Mouse (Mus musculus): ENCODE measurements around the gene Hspa5. TPM values are rescaled to one million over a fixed set of nuclear protein-coding genes. Genes with fewer than 3 reads are reported as not detected.
"Not testable (repeated sequence)": the region's sequence is repeated elsewhere in the genome, so short reads cannot be mapped to it uniquely, and the experiment has no call there.

The Hspa5 gene
- total RNA-seq, 2 experiments from 2014 or later, result 174 to 245 TPM

DNA sequence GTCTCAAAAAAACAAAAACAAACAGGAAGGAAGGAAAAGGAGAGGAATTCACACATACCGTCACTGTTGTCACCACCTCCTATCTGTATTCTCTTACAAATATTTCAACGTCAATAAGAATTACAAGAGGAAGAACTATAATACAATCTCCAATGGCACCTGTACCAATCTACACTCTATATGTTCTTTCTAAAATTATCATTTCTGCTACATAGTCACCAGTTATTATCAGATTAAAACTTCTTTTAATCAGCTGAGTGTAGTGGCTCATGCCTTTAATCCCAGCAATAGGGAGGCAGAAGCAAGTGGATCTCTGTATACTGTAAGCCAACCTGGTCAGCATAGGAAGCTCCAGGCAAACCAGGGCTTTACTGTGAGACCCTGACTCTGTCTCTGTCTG lies 21.5 kb upstream of the Hspa5 start:
- DNase-seq, result no peak
- intact Hi-C loops (cut with DNase I), result no loop called here
- no peak for TF ChIP-seq CTCF (IDR thresholded peaks at IDR 0.05)
- Histone ChIP-seq H3K27ac (no peak overlapping the region), H3K4me3 (no peak overlapping the region)

DNA sequence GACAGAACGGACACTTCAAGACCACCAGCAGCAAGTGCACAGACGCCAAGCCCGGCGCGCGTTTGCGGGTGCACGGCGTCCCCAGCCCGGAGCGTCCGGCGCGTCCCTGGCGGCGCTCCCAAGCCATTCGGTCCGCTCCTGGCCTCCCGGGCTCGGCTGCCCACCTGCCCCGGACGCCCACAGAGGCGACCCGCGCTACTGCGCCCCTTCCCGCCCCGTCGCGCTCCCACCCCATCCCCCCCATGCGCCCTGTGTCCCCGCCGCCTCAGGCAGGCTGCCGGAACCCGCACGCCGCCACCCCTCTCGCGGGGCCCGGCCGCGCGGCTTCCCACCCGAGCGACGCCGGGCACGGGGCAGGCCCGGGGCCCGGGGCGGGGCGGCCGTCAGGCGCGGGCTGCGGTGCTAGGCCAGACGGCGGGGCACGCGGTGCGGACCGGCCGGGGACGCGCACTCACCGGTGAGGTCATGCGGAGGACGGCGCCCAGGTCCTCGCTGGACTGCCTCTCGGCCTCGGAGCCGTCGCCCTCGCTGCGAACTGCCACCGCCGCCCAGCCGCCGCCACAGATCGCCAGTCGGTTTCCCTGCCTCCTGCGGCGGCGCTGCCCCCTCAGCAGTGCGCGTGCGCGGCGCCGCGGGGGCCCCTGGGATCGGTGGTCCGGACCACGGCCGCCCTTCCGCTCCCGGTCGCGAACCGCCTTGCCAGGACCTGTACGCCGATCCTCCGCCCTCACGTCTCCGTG lies 17.8 kb upstream of the Hspa5 start:
- Histone ChIP-seq H3K4me3 (peak overlapping the region; percentile 86), H3K27ac (peak overlapping the region; percentile 96)
- intact Hi-C loops (cut with DNase I), result loop anchor here (1.0 kb wide), 1 partner anchor 17 kb away; the partner anchor contains the start of gene Hspa5
- DNase-seq, result peak; percentile 96
- TF ChIP-seq CTCF (IDR thresholded peaks at IDR 0.05), result peak; percentile 21; the same call in 1 of the 2 replicates

DNA sequence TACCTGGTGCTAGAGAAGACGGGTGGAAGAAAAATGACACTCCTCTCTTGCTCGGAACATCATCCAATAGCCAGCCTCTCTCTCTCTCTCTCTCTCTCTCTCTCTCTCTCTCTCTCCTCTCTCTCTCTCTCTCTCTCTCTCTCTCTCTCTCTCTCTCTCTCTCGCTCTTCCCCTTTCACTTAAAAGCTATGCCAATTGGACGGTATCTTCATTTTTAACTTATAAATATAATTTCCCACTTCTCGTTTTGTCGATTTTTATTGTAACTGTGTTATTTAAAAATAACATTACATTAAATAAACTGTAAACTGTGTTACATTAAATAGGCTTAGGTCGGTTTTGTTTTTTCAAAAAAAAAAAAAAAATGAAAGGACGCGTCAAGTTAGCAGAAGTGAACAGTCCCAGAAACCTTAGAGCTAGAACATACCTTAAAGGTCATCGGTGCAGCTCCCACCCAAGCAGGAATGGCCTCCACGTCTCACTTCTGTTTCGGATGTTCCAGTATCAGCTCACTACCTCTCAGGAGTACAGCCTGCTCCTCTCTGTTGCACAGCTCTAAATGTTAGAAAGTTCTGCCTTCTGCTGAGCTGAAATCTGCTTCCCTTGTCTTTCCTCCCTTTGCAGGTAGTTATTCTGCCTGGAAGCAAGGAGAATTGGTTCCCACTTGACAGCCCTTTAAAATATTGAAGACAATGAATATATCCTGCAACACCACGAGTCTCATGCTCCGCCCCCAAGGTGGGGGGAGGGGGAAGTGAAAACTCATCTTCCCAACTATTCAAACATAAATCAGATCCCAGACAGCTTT lies 17.0 kb upstream of the Hspa5 start, which contains the start of gene Gapvd1:
Gene Gapvd1, minus strand, starts transcription at position 682 of the 808 bp plus-strand sequence.
- Histone ChIP-seq H3K4me3 (peak within 1 kb of the TSS; percentile 86), H3K27ac (peak within 1 kb of the TSS; percentile 96)
- intact Hi-C loops (cut with DNase I), result loop anchor here (1.0 kb wide), 1 partner anchor 17 kb away; the partner anchor contains the start of gene Hspa5
- TF ChIP-seq CTCF (IDR thresholded peaks at IDR 0.05), result no peak
- DNase-seq, result peak; percentile 22

DNA sequence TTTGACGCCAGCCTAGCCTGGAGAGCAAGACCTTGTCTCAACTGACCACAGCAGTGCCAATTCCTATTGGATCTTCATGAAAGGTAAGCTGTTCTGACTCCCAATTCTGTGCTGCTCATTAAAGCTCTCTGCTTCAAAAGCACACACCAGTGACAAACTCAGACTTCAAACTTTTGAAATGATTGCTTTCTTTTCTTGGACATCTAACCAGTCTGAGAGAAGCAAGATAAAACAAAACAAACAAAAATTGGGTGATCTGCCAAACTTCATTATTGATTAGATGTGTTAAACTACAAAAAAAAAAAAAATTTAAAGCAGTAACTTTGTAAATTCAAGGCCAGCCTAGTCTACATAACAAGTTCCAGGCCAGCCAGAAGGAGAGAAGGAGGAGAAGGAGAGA lies 14.4 kb upstream of the Hspa5 start:
- TF ChIP-seq CTCF (IDR thresholded peaks at IDR 0.05), result no peak
- intact Hi-C loops (cut with DNase I), result no loop called here
- DNase-seq, result no peak
- no peak overlapping the region for H3K27ac ChIP-seq
- no peak overlapping the region for H3K4me3 ChIP-seq

DNA sequence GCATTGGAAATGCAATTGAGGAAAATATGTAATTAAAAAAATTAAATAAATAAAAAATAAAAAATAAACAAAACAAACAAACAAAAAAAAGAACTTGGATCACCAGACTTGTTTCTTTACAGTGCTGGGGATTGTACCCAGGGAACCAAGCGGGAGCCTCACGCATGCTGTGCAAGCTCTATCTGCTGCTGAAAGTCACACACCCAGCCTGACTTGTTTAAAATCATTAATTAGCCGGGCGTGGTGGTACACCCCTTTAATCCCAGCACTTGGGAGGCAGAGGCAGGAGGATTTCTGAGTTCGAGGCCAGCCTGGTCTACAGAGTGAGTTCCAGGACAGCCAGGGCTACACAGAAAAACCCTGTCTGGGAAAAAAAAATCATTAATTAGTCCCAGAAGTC lies 10.5 kb upstream of the Hspa5 start:
- H3K27ac ChIP-seq; intact Hi-C loops (cut with DNase I); DNase-seq; H3K4me3 ChIP-seq: not testable (repeated sequence)

DNA sequence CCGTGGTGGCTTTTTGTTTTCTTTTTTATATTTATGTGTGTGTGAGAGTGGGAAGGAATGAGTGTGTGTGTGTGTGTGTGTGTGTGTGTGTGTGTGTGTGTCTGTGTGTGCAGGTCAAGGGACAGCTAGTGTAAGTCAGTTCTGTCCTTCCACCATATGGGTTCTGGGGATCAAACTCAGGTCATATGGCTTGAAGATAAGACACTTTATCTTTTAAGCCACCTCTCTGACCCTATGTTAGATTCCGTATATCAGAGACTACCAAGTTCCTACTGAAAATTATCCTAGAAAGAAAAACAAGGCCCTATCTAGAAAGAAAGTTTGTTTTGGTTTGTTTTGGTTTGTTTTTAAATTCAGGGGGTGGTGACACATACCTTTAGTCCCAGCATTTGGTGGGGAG lies 9.6 kb upstream of the Hspa5 start:
- no peak for DNase-seq
- Histone ChIP-seq H3K4me3 (no peak overlapping the region), H3K27ac (no peak overlapping the region)
- TF ChIP-seq CTCF (IDR thresholded peaks at IDR 0.05), result no peak
- intact Hi-C loops (cut with DNase I), result no loop called here

DNA sequence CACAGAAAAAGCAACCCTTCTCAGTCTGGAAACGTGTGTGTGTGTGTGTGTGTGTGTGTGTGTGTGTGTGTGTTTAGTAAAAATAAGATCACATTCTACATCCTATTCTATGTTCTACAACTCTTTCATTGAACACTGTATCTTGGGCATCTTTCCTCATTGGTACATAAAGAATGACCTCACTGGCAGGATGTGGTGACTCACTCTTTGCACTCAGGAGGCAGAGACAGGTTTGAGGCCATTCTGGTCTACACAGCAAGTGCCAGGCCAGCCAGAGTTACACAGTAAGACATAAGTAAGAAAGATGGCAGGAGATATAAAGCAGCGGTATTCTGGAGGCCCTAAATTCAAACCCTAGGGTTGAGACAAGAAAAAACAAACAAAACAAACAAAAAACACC lies 8.9 kb upstream of the Hspa5 start:
- intact Hi-C loops (cut with DNase I), result no loop called here
- TF ChIP-seq CTCF (IDR thresholded peaks at IDR 0.05), result no peak
- no peak overlapping the region for H3K4me3 ChIP-seq
- no peak for DNase-seq
- H3K27ac ChIP-seq, result no peak overlapping the region

DNA sequence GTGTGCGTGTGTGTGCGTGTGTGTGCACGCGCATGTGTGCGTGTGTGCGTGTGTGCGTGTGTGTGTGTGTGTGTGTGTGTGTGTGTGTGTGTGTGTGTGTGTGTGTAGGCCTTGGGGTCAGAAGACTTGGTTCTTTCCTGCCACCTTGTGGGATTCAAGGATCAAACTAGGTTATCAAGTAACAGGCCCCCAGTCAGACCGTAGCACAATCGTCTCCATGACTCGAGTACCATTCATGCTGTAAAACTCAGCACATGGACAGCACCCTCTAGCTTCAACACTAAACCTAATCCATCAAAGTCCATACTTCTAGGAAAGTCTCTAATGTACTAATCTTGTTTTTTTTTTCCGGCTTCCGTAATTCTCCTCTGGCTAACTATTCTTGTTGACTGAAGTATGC lies 7.0 kb upstream of the Hspa5 start:
- DNase-seq, result no peak
- no peak for TF ChIP-seq CTCF (IDR thresholded peaks at IDR 0.05)
- no peak overlapping the region for H3K27ac ChIP-seq
- intact Hi-C loops (cut with DNase I), result no loop called here
- no peak overlapping the region for H3K4me3 ChIP-seq

DNA sequence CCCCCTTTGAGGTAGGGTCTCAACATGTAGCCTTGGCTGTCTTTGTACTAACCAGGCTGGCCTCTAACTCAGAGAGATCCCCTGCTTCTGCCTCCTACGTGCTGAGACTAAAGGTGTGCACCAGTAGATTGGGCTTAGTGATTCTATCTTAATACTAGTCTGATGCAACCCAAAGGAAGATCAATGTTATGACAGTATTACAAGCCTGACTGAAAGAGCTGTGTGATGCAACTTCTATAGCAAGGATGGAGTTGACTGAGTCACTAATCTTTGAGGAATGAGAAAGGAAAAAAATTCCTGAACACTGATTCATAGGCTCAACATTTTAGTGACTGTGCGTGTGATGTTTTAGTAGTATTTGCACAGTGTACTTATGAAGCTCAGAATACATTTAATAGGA lies 1.7 kb upstream of the Hspa5 start:
- no peak for TF ChIP-seq CTCF (IDR thresholded peaks at IDR 0.05)
- DNase-seq, result no peak
- Histone ChIP-seq H3K4me3 (peak overlapping the region; percentile 89), H3K27ac (no peak overlapping the region)
- intact Hi-C loops (cut with DNase I), result no loop called here

DNA sequence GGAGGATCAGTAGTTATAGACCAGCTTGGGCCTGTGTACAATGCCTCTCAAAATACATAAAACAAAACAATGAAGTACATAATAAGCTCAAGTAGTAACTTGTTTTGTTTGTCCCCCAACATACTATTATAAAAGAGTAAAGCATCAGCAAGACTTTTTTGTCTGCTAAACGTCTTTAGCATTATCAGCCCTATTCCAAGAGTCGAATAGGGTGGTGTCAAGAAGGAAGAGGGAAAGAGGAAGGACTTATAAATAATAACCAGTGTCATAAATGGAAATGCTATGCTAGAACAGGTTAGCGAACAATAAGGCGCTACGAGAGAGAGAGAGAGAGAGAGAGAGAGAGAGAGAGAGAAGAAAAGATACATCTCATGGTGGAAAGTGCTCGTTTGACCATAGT lies 819 bp upstream of the Hspa5 start:
- intact Hi-C loops (cut with DNase I), result loop anchor here (1.0 kb wide), 1 partner anchor 17 kb away; no protein-coding TSS in a partner anchor
- DNase-seq, result no peak
- H3K4me3 ChIP-seq, result peak overlapping the region; percentile 89
- peak overlapping the region; percentile 95 for H3K27ac ChIP-seq
- TF ChIP-seq CTCF (IDR thresholded peaks at IDR 0.05), result no peak

DNA sequence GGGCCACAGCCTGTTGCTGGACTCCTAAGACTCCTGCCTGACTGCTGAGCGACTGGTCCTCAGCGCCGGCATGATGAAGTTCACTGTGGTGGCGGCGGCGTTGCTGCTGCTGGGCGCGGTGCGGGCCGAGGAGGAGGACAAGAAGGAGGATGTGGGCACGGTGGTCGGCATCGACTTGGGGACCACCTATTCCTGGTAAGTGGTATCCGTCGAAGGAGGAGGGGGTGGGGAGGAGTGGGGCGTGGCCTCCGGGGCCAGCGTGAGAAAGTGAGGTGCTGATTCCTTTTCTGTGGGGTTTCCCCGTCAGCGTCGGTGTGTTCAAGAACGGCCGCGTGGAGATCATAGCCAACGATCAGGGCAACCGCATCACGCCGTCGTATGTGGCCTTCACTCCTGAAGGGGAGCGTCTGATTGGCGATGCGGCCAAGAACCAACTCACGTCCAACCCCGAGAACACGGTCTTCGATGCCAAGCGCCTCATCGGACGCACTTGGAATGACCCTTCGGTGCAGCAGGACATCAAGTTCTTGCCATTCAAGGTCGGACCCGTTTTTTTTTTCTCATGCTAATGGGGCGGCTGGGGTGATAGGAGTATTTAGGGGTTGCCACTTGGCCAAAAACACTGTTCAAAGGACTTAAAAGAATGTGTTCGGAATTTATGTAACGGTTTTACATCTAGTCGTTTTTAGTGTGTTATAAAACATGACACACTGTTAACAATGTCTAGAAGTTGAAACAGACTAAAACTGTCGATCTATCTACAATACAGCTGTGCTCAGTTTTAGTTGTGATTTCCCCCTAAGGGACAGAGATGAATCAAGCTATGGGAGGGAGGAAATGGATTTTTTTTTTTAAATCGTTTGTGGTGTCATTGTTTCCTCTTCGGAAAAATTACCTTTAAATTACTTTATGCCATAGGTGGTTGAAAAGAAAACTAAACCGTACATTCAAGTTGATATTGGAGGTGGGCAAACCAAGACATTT lies 774 bp downstream of the Hspa5 start:
- intact Hi-C loops (cut with DNase I), result loop anchor here (2.0 kb wide), 1 partner anchor 26 kb away; the partner anchor contains the start of gene Rabepk
- peak overlapping the region; percentile 96 for H3K27ac ChIP-seq
- no peak for TF ChIP-seq CTCF (IDR thresholded peaks at IDR 0.05)
- DNase-seq, result peak; percentile 51
- H3K4me3 ChIP-seq, result peak overlapping the region; percentile 89

DNA sequence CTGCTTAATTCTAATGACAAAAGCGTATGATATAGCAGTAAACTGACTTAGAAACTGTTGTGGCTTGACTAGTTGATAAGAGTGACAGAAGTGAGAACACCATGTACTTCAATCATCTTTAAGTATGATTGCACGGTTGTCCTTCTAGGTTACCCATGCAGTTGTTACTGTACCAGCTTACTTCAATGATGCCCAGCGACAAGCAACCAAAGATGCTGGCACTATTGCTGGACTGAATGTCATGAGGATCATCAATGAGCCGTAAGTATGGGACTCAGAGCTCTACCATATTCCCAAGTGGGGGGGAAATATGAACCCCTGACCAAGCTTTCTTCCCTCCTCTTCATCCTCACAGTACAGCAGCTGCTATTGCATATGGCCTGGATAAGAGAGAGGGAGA lies 1.9 kb downstream of the Hspa5 start:
- TF ChIP-seq CTCF (IDR thresholded peaks at IDR 0.05), result no peak
- H3K27ac ChIP-seq, result no peak overlapping the region
- DNase-seq, result no peak
- intact Hi-C loops (cut with DNase I), result loop anchor here (2.0 kb wide), 1 partner anchor 25 kb away; the partner anchor contains the start of gene Rabepk
- peak overlapping the region; percentile 89 for H3K4me3 ChIP-seq
